Mouse (Mus musculus) gastrocnemius, postnatal 14 days (tissue): Measurements from ENCODE around the gene Apba1. TPM values are rescaled to one million over a fixed set of nuclear protein-coding genes. Genes with fewer than 3 reads are reported as not detected.

Experiments used
- DNase-seq: peaks from one replicate; pipeline ENCODE4 v3.0.0; 2021; ENCODE audit warnings: mixed read lengths
- intact Hi-C: fragments of 180-260 bp; cut with DNase I; formaldehyde crosslinking; loops from one replicate; pipeline ENCODE4 v1.15.1; 2025; ENCODE audit warnings: low total_unique reads
- total RNA-seq, 2 experiments: library from RNA; stranded (reverse); gene quantifications; 2 replicates each; pipeline ENCODE4 v1.2.3; 2021

Gene Apba1
- total RNA-seq, 2 experiments from 2014 or later = 1.6 to 3.0 TPM

GRCm38 (mm10) chr19:23795156-23795555 is 36.5 kb downstream of the Apba1 start:
- intact Hi-C loops = no loop called here
- no peak for DNase-seq

- no peak for DNase-seq
- intact Hi-C loops = no loop called here
Measured at GRCm38 (mm10) chr19:23801174-23801573, 42.5 kb downstream of the Apba1 start.

- intact Hi-C loops = no loop called here
- no peak for DNase-seq
Measured at GRCm38 (mm10) chr19:23803221-23803870, 44.7 kb downstream of the Apba1 start.

GRCm38 (mm10) chr19:23806796-23807195 is 48.1 kb downstream of the Apba1 start:
- no peak for DNase-seq
- intact Hi-C loops = no loop called here

GRCm38 (mm10) chr19:23807371-23807770 is 48.7 kb downstream of the Apba1 start:
- intact Hi-C loops = no loop called here
- DNase-seq = no peak

- no peak for DNase-seq
- intact Hi-C loops = no loop called here
Measured at GRCm38 (mm10) chr19:23809236-23809635, 50.5 kb downstream of the Apba1 start.

DNA sequence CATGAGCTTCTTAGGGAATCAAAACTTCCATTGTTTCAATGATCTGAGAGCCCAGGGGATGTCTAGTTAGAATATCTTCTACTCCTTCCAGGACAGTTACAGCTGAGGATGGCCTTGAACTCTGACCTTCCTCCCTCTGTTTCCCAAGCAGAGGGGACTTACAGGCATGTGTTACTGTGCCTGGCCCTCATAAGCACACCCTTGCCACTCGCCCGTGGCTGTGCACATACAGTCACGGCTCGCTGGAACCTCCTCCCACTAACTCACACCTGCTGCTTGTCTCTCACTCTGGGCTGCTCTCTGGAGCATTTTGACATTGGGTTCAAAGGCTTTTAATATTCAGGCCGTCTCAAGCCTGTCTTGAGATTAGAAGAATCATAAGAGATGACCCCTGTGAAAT is 51.8 kb downstream of the Apba1 start:
- intact Hi-C loops = no loop called here

GRCm38 (mm10) chr19:23810976-23811375 is 52.3 kb downstream of the Apba1 start:
- no peak for DNase-seq
- intact Hi-C loops = no loop called here

More for the DNA sequence above, 51.8 kb downstream of the Apba1 start:
- no peak for DNase-seq

- DNase-seq = no peak
- intact Hi-C loops = no loop called here
Measured at GRCm38 (mm10) chr19:23816762-23817161, 58.1 kb downstream of the Apba1 start.

DNA sequence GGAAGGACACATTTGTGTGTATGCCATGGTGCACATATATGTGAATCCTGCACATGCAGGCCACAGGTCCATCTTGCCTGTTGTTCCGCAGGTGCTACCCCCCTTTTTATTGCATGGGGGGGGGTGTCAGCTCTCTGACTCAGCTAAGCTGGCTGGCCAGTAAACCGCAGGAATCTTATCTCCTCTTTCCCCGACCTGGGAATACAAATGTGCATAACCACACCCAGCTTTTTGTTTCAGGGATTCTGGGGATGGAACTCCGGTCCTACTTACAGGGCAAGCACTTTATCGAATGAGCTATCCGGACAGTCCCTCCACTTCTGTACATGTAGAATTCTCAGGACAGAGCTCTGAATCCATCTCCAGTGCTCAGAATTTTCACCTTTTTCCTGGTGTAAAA is 58.5 kb downstream of the Apba1 start:
- DNase-seq = no peak
- intact Hi-C loops = no loop called here

- intact Hi-C loops = no loop called here
- DNase-seq = no peak
Measured at GRCm38 (mm10) chr19:23819882-23820281, 61.2 kb downstream of the Apba1 start.

GRCm38 (mm10) chr19:23822497-23822896 is 63.8 kb downstream of the Apba1 start:
- DNase-seq = no peak
- intact Hi-C loops = no loop called here

DNA sequence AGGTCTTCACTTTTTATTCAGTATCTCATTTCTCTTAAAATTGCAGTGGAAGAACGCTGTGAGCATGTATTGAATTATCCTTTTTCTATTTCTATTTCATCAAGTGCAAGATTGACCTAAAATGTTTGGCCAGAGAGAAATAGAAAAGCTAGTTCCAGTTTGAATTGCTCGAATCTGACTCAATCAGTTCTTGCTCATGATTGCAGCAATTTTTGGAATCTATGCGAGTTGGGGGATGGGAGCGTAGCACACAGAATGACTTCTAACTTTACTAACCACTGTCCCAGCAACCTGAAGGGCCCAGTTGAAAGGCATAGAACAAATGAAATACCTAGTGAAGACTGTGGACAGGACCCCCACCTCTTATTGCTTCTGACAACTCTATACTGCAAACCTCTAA is 64.8 kb downstream of the Apba1 start:
- intact Hi-C loops = no loop called here
- no peak for DNase-seq

DNA sequence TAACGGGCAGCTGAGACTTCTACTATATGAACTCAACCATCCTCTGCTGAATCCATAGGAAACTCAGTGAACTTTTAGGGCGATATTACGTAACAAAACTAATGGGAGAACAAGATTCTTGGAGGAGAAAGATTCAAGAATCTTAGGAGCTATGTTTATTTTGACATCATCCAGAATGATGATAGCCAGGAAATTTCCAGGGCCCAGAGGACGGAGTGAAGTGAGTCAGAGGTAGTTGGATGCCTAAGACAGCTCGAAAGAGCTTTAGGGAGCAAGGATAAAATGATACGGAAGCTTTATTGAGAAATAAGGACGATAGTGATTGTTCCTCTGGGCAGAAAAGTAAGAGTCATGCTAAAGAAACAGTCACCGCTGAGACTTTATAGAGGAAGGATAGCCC is 67.6 kb downstream of the Apba1 start:
- DNase-seq = no peak
- intact Hi-C loops = no loop called here

DNA sequence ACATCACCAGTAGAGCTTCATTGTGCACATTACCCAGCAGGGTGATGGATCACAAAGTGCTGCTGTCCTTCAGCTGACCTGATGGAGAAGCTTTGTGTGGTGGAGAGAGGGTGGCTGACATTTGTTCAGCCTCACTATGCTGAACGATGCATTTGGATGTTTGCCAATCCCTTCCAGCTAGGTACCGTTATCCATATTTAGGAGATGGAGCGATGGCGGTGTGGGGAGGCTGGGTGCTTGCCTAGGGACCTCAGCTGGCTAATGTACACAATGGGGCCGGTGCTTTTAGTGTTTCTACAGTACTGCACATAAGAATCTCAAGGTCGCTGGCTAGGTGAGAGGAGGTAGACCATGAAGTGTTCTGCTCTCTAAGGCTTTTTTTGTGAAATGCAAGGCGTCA is 72.1 kb downstream of the Apba1 start:
- no peak for DNase-seq
- intact Hi-C loops = no loop called here

GRCm38 (mm10) chr19:23833685-23834682 is 75.3 kb downstream of the Apba1 start:
- DNase-seq = peak; percentile 23
- intact Hi-C loops = no loop called here

DNA sequence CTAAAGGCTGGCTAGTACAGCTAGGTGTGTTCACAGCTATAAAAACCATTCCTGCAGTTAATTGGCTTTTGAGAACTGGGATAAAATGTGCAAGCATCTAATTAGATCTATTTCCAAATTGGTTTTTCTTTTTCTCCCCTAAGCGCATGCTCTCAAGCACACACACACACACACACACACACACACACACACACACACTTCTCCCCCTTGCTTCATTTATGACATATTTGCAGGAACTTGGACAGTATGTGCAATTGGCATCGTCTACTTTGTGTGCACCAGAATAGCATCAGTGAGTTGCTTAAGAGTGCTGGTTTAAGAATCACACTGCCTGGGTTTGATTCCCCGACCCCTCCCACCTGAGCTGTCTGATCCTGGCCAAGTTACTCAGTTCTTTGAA is 76.0 kb downstream of the Apba1 start:
- no peak for DNase-seq
- intact Hi-C loops = no loop called here

GRCm38 (mm10) chr19:23855832-23856231 is 97.1 kb downstream of the Apba1 start:
- no peak for DNase-seq
- intact Hi-C loops = no loop called here

GRCm38 (mm10) chr19:23858091-23858490 is 99.4 kb downstream of the Apba1 start:
- intact Hi-C loops = no loop called here
- DNase-seq = no peak

DNA sequence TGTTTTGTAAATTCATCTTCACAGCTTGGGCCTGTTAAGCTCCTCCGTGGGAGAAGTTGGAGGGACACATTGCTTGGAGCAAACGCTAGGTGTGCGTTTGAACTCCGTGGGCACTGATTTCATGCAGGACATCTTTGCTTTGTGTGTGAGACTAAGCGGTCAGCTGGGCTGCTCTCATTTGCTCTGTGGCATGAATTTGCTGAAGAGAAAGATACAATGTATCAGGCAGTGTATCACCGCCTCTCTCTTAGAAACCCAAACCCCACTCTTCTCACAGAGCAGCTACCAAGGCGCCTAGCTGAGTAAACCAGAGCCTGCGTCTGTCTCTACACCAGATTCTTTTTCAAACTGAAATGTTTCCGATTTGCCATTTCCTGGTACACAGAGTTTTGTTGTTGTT is 100.1 kb downstream of the Apba1 start:
- no peak for DNase-seq
- intact Hi-C loops = no loop called here
